In genomic region chr8:125530187-125531087, GRCm38 (mm10) we compare ENCODE assay signal across 20 mouse cellular contexts. TPM values are rescaled to one million over a fixed set of nuclear protein-coding genes. Genes with fewer than 3 reads are reported as not detected.
DNase-seq lines count a peak whose midpoint lies in the region; ATAC-seq lines count a peak whose summit lies in the region.
"Had no signal": no experiment of that assay in that cellular context is flagged by ENCODE, and none has a peak within 500 bp of the region (broad histone marks: within the 10 kb centered on the region; RNA-seq: fewer than 3 reads in every experiment).

No protein-coding gene starts in this region.

- H3K9me3 ChIP-seq in forebrain, embryonic 14.5 days (replicated peaks; ENCODE audit: control insufficient read depth, low read length): no peaks in the 10 kb centered on the region
- H3K9me3 ChIP-seq in forebrain, embryonic 11.5 days (ENCODE audit: control insufficient read depth, low read length): no peaks in the 10 kb centered on the region
- H3K9me3 ChIP-seq in heart, embryonic 16.5 days (replicated peaks; ENCODE audit: control insufficient read depth, low read length): no peaks in the 10 kb centered on the region
- H3K9me3 ChIP-seq in midbrain, embryonic 14.5 days (ENCODE audit: control insufficient read depth, low read length): no peaks in the 10 kb centered on the region
- H3K9me3 ChIP-seq: embryonic facial prominence, embryonic 15.5 days; forebrain, embryonic 13.5 days; hindbrain, embryonic 10.5 days; limb, embryonic 15.5 days; neural tube, embryonic 13.5 days had no signal

- H3K4me3 ChIP-seq in forebrain, embryonic 14.5 days (ENCODE audit: low read depth, low read length): no peak overlapping the region
- H3K4me3 ChIP-seq in forebrain, embryonic 11.5 days (ENCODE audit: low read depth, low read length): no peak overlapping the region
- H3K4me3 ChIP-seq in heart, embryonic 16.5 days (ENCODE audit: low read length): no peak overlapping the region
- no peak overlapping the region for H3K4me3 ChIP-seq in midbrain, embryonic 14.5 days (replicated peaks; ENCODE audit: low read depth, low read length)
- H3K4me3 ChIP-seq: embryonic facial prominence, embryonic 15.5 days; forebrain, embryonic 13.5 days; hindbrain, embryonic 10.5 days; limb, embryonic 15.5 days; neural tube, embryonic 13.5 days had no signal

- no peak overlapping the region for H3K4me2 ChIP-seq in forebrain, embryonic 14.5 days (ENCODE audit: low read length)
- H3K4me2 ChIP-seq in forebrain, embryonic 11.5 days (ENCODE audit: low read depth, low read length, severe bottlenecking): no peak overlapping the region
- no peak overlapping the region for H3K4me2 ChIP-seq in heart, embryonic 16.5 days (ENCODE audit: low read depth, low read length)
- 0 out of 2 replicates have a peak overlapping the region, but pooled peaks have one; percentile 6 for H3K4me2 ChIP-seq in midbrain, embryonic 14.5 days (ENCODE audit: low read length)
- H3K4me2 ChIP-seq: embryonic facial prominence, embryonic 15.5 days; forebrain, embryonic 13.5 days; limb, embryonic 15.5 days; neural tube, embryonic 13.5 days had no signal

- H3K4me1 ChIP-seq in forebrain, embryonic 14.5 days (ENCODE audit: control insufficient read depth, insufficient read depth, low read length): peaks cover 77% of the 10 kb centered on the region
- H3K4me1 ChIP-seq in forebrain, embryonic 11.5 days (replicated peaks; ENCODE audit: control insufficient read depth, insufficient read depth, low read length): peaks cover 56% of the 10 kb centered on the region
- H3K4me1 ChIP-seq in heart, embryonic 16.5 days (ENCODE audit: control insufficient read depth, insufficient read depth, low read length): peaks cover 98% of the 10 kb centered on the region
- H3K4me1 ChIP-seq in midbrain, embryonic 14.5 days (ENCODE audit: control insufficient read depth, insufficient read depth, low read length): peaks cover 82% of the 10 kb centered on the region

- ATAC-seq in forebrain, embryonic 14.5 days: no peak
- no peak for ATAC-seq in forebrain, embryonic 11.5 days (replicated peaks; ENCODE audit: low FRiP score)
- no peak for ATAC-seq in heart, embryonic 16.5 days (replicated peaks; ENCODE audit: extremely low read depth, insufficient read depth, low FRiP score)
- ATAC-seq in midbrain, embryonic 14.5 days (ENCODE audit: low FRiP score, low TSS enrichment): 0 out of 2 replicates have a peak, but pooled peaks have one; percentile 38
- no peak for ATAC-seq in inflammation-experienced regulatory T-cells, adult 6 months
- ATAC-seq: forebrain, embryonic 13.5 days had no signal

- intact Hi-C loops in heart, postnatal 25 days (cut with DNase I): loop anchor here (5.0 kb wide), 2 partner anchors 37 to 43 kb away; partner anchors contain the start of gene Sipa1l2

- no peaks in the 10 kb centered on the region for H3K27me3 ChIP-seq in forebrain, embryonic 14.5 days (replicated peaks; ENCODE audit: control insufficient read depth, insufficient read depth, low read length)
- H3K27me3 ChIP-seq in forebrain, embryonic 11.5 days (ENCODE audit: control insufficient read depth, insufficient read depth, low read length): no peaks in the 10 kb centered on the region
- H3K27me3 ChIP-seq in heart, embryonic 16.5 days (ENCODE audit: control insufficient read depth, insufficient read depth, low read length): no peaks in the 10 kb centered on the region
- no peaks in the 10 kb centered on the region for H3K27me3 ChIP-seq in midbrain, embryonic 14.5 days (ENCODE audit: control insufficient read depth, insufficient read depth, low read length)
- H3K27me3 ChIP-seq: CH12.LX; embryonic facial prominence, embryonic 15.5 days; limb, embryonic 15.5 days had no signal

- DNase-seq in forebrain, embryonic 14.5 days (ENCODE audit: low spot score): peak; percentile 53
- DNase-seq in forebrain, embryonic 11.5 days (ENCODE audit: low spot score): no peak
- no peak for DNase-seq in heart, postnatal 25 days (ENCODE audit: low spot score)
- DNase-seq in ES-CJ7 (ENCODE audit: low read depth, low spot score): peak; percentile 68
- DNase-seq in midbrain, embryonic 14.5 days: no peak
- no peak for DNase-seq in thymus, postnatal 36 days
- DNase-seq: adrenal gland, postnatal 25 days; cerebellum, postnatal 14 days; embryo, embryonic 11 days; layer of hippocampus, postnatal 36 days; thymus, adult 18-20 months had no signal

- H3K36me3 ChIP-seq in forebrain, embryonic 14.5 days (ENCODE audit: control insufficient read depth, insufficient read depth, low read length): no peaks in the 10 kb centered on the region
- no peaks in the 10 kb centered on the region for H3K36me3 ChIP-seq in forebrain, embryonic 11.5 days (ENCODE audit: control insufficient read depth, insufficient read depth, low read length)
- no peaks in the 10 kb centered on the region for H3K36me3 ChIP-seq in heart, embryonic 16.5 days (ENCODE audit: control insufficient read depth, insufficient read depth)
- no peaks in the 10 kb centered on the region for H3K36me3 ChIP-seq in midbrain, embryonic 14.5 days (ENCODE audit: control insufficient read depth, insufficient read depth, low read length)
- H3K36me3 ChIP-seq: embryonic facial prominence, embryonic 15.5 days; hindbrain, embryonic 10.5 days; limb, embryonic 15.5 days; neural tube, embryonic 13.5 days had no signal

- H3K9ac ChIP-seq in forebrain, embryonic 14.5 days (ENCODE audit: low read length): no peak overlapping the region
- no peak overlapping the region; the same call in 1 of the 2 replicates for H3K9ac ChIP-seq in forebrain, embryonic 11.5 days (ENCODE audit: low read length)
- no peak overlapping the region for H3K9ac ChIP-seq in heart, embryonic 16.5 days (ENCODE audit: low read length)
- no peak overlapping the region for H3K9ac ChIP-seq in midbrain, embryonic 14.5 days (replicated peaks; ENCODE audit: low read length)
- H3K9ac ChIP-seq: embryonic facial prominence, embryonic 15.5 days; forebrain, embryonic 13.5 days; limb, embryonic 15.5 days; neural tube, embryonic 13.5 days had no signal

- H3K27ac ChIP-seq in forebrain, embryonic 14.5 days (ENCODE audit: low read depth, low read length): no peak overlapping the region
- H3K27ac ChIP-seq in forebrain, embryonic 11.5 days (ENCODE audit: low read depth, low read length): no peak overlapping the region
- peak overlapping the region; percentile 46 for H3K27ac ChIP-seq in heart, embryonic 16.5 days (ENCODE audit: low read length)
- H3K27ac ChIP-seq in midbrain, embryonic 14.5 days (replicated peaks; ENCODE audit: low read depth, low read length): peak overlapping the region; percentile 56
- H3K27ac ChIP-seq: embryonic facial prominence, embryonic 15.5 days; limb, embryonic 15.5 days; macrophage; neural tube, embryonic 13.5 days had no signal

- 41% methylated on average over 15 of the region's 15 CpGs for whole genome bisulfite sequencing in forebrain, embryonic 14.5 days
- WGBS in forebrain, embryonic 11.5 days: 43% methylated on average over 15 of the region's 15 CpGs
- WGBS in heart, embryonic 16.5 days: 58% methylated on average over 15 of the region's 15 CpGs
- WGBS in midbrain, embryonic 14.5 days: 38% methylated on average over 15 of the region's 15 CpGs

RNA-seq across cellular contexts. Expression of gene Sipa1l2, which starts 39.2 kb away (rescaled TPM):
- 15.5 and 19.9 TPM in 2 replicates for polyA plus RNA-seq in forebrain, embryonic 14.5 days (2014; fragmentation: Nextera tagmentation; extraction: Ambion mirVana)
- polyA plus RNA-seq in forebrain, embryonic 11.5 days (2014; fragmentation: Nextera tagmentation; extraction: Ambion mirVana): 19.9 and 23.3 TPM in 2 replicates
- polyA plus RNA-seq in heart, embryonic 16.5 days (2015; fragmentation: Nextera tagmentation; extraction: Ambion mirVana): 19.9 and 24.4 TPM in 2 replicates
- 10 to 100 TPM; 43.7 to 44.8 TPM for total RNA-seq in heart, postnatal 25 days (2021)
- 16.4 and 25.1 TPM in 2 replicates for polyA plus RNA-seq in midbrain, embryonic 14.5 days (2014; fragmentation: Nextera tagmentation; extraction: Ambion mirVana)
- 1 to 10 TPM in 2 of 3 experiments, under 1 TPM in 1; 0.39 to 2.2 (median 2.0) TPM for polyA plus RNA-seq in inflammation-experienced regulatory T-cells, adult 6 months (2017; shearing (Covaris generic))

Comparison
In these comparisons a context has a peak if more than half of its experiments do, and no peak if none do; other contexts are left out.
1. DNase-seq: peak in forebrain, embryonic 14.5 days (single experiment) and ES-CJ7 (single experiment); none in forebrain, embryonic 11.5 days (single experiment), heart, postnatal 25 days (single experiment), midbrain, embryonic 14.5 days (single experiment) and thymus, postnatal 36 days (0 of 2).
2. H3K27ac ChIP-seq: peak in heart, embryonic 16.5 days (single experiment) and midbrain, embryonic 14.5 days (single experiment); none in forebrain, embryonic 14.5 days (single experiment) and forebrain, embryonic 11.5 days (single experiment).